25 mouse cellular contexts compared by ENCODE assay signal in the genomic region with DNA sequence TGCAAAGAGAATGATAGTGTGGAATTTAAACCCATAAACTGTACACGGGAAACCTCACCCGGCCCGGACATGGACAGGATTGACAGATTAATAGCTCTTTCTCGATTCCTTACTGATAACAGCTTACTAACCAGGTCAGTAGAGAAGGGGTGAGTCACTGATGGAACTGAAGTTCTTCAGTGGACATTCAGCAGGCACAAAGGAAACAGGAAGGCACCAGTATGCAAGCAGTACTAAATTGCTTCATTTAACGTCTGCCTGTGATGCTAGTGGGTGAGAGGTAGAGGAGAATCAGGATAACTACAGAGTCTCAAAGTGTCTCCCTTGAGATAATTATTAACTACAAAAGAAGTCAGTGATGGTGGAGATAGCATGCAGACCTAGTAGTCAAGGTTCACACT. TPM values are rescaled to one million over a fixed set of nuclear protein-coding genes. Genes with fewer than 3 reads are reported as not detected.
DNase-seq lines count a peak whose midpoint lies in the region; ATAC-seq and TF ChIP-seq lines count a peak whose summit lies in the region.
"Had no signal": no experiment of that assay in that cellular context is flagged by ENCODE, and none has a peak within 500 bp of the region (broad histone marks: within the 10 kb centered on the region; RNA-seq: fewer than 3 reads in every experiment).

No protein-coding gene starts in this region.

- ATAC-seq in kidney, postnatal 0 days (replicated peaks; ENCODE audit: low FRiP score, low read depth), result no peak
- peak; percentile 66 for ATAC-seq in intestine, embryonic 16.5 days
- ATAC-seq: forebrain, embryonic 14.5 days; midbrain, embryonic 13.5 days; Patski had no signal

- no peak overlapping the region for H3K9ac ChIP-seq in kidney, postnatal 0 days (ENCODE audit: low read depth, low read length)
- no peak overlapping the region for H3K9ac ChIP-seq in intestine, embryonic 16.5 days (ENCODE audit: low read depth, low read length)
- H3K9ac ChIP-seq: embryonic facial prominence, embryonic 12.5 days; hindbrain, embryonic 14.5 days; limb, embryonic 13.5 days; midbrain, embryonic 13.5 days had no signal

- peak overlapping the region; percentile 90; the same call in 1 of the 2 replicates for H3K27ac ChIP-seq in gastrocnemius, adult 2 months
- H3K27ac ChIP-seq in kidney, postnatal 0 days, result 0 out of 2 replicates have a peak overlapping the region, but pooled peaks have one; percentile 4
- no peak overlapping the region for H3K27ac ChIP-seq in intestine, embryonic 16.5 days (ENCODE audit: low read length)
- H3K27ac ChIP-seq: embryonic facial prominence, embryonic 12.5 days; hindbrain, embryonic 14.5 days; layer of hippocampus, adult 2 months; left cerebral cortex, adult 2 months; limb, embryonic 13.5 days; macrophage; midbrain, embryonic 13.5 days; neural tube, embryonic 13.5 days had no signal

- H3K4me3 ChIP-seq in gastrocnemius, adult 2 months, result no peak overlapping the region
- H3K4me3 ChIP-seq in kidney, postnatal 0 days (replicated peaks; ENCODE audit: low read depth, low read length), result no peak overlapping the region
- no peak overlapping the region for H3K4me3 ChIP-seq in intestine, embryonic 16.5 days (ENCODE audit: low read length)
- H3K4me3 ChIP-seq: embryonic facial prominence, embryonic 12.5 days; layer of hippocampus, adult 2 months; left cerebral cortex, adult 2 months; limb, embryonic 13.5 days; midbrain, embryonic 13.5 days; neural tube, embryonic 13.5 days had no signal

- H3K36me3 ChIP-seq in kidney, postnatal 0 days (ENCODE audit: insufficient read depth, low read length), result no peaks in the 10 kb centered on the region; the same call in 1 of the 2 replicates
- 0 out of 2 replicates have a peak, but pooled peaks cover 2% of the 10 kb centered on the region for H3K36me3 ChIP-seq in intestine, embryonic 16.5 days (ENCODE audit: control insufficient read depth, insufficient read depth, low read length)

- H3K27me3 ChIP-seq in kidney, postnatal 0 days (ENCODE audit: insufficient read depth, low read length), result no peaks in the 10 kb centered on the region
- H3K27me3 ChIP-seq in intestine, embryonic 16.5 days (replicated peaks; ENCODE audit: control insufficient read depth, insufficient read depth, low read length), result no peaks in the 10 kb centered on the region
- H3K27me3 ChIP-seq: embryonic facial prominence, embryonic 12.5 days; limb, embryonic 13.5 days; midbrain, embryonic 13.5 days; neural tube, embryonic 13.5 days; Patski had no signal

- no peak overlapping the region for H3K4me2 ChIP-seq in kidney, postnatal 0 days (ENCODE audit: low read length)
- H3K4me2 ChIP-seq in intestine, embryonic 16.5 days (ENCODE audit: low read depth, low read length), result no peak overlapping the region
- H3K4me2 ChIP-seq: embryonic facial prominence, embryonic 12.5 days; hindbrain, embryonic 14.5 days; midbrain, embryonic 13.5 days; neural tube, embryonic 13.5 days had no signal

- no peak for DNase-seq in gastrocnemius, adult 2 months
- no peak for DNase-seq in gastrocnemius, adult 18-20 months (ENCODE audit: low spot score)
- no peak for DNase-seq in kidney, postnatal 0 days (ENCODE audit: low spot score)
- no peak for DNase-seq in kidney, postnatal 25 days
- DNase-seq in 416B (ENCODE audit: low read depth), result peak; percentile 76
- no peak for DNase-seq in spleen, postnatal 10 days (ENCODE audit: low spot score in 2 of 2)
- no peak for DNase-seq in cerebellum, postnatal 10 days
- DNase-seq: adrenal gland, postnatal 10 days; cerebellum, adult 8-10 months; embryo, embryonic 11 days; gastrocnemius, postnatal 36 days; lung, adult 2 months; lung, postnatal 10 days had no signal

- H3K4me1 ChIP-seq in kidney, postnatal 0 days (replicated peaks; ENCODE audit: insufficient read depth, low read length), result peaks cover 16% of the 10 kb centered on the region
- peaks cover 28% of the 10 kb centered on the region for H3K4me1 ChIP-seq in intestine, embryonic 16.5 days (ENCODE audit: control insufficient read depth, insufficient read depth, low read length)

- TF ChIP-seq CTCF in gastrocnemius, adult 2 months (IDR thresholded peaks at IDR 0.05), result no peak
- TF ChIP-seq CTCF in kidney, postnatal 0 days (IDR thresholded peaks at IDR 0.05; ENCODE audit: low read depth), result no peak

- WGBS in kidney, postnatal 0 days, result 32% methylated on average over 5 of the region's 5 CpGs
- 40% methylated on average over 5 of the region's 5 CpGs for WGBS in intestine, embryonic 16.5 days

- intact Hi-C loops in gastrocnemius, adult 2 months (cut with DNase I), result loop anchor here (5.0 kb wide), 1 partner anchor 188 kb away; no protein-coding TSS in a partner anchor

- no peaks in the 10 kb centered on the region for H3K9me3 ChIP-seq in kidney, postnatal 0 days (replicated peaks; ENCODE audit: low read length)
- H3K9me3 ChIP-seq in intestine, embryonic 16.5 days (ENCODE audit: control insufficient read depth, low read length), result no peaks in the 10 kb centered on the region
- H3K9me3 ChIP-seq: embryonic facial prominence, embryonic 12.5 days; G1E; limb, embryonic 13.5 days; midbrain, embryonic 13.5 days; neural tube, embryonic 13.5 days had no signal

RNA-seq across cellular contexts. Expression of a gene that starts 7.9 kb away (rescaled TPM):
- total RNA-seq in gastrocnemius, adult 2 months (2021), result 100 to 1,000 TPM; 115 to 138 TPM
- 100 to 1,000 TPM; 124 to 126 TPM for total RNA-seq in gastrocnemius, adult 18-20 months (2021)
- polyA plus RNA-seq in kidney, postnatal 0 days (2015; fragmentation: Nextera tagmentation; extraction: Ambion mirVana), result 54.7 and 55.2 TPM in 2 replicates
- polyA plus RNA-seq in intestine, embryonic 16.5 days (2015; fragmentation: Nextera tagmentation; extraction: Ambion mirVana), result 30.5 and 32.8 TPM in 2 replicates

RNA-seq across cellular contexts. Expression of a gene that starts 9.0 kb away (rescaled TPM):
- 10 to 100 TPM; 56.6 to 66.2 TPM for total RNA-seq in gastrocnemius, adult 2 months (2021)
- 10 to 100 TPM; 46.9 to 55.6 TPM for total RNA-seq in gastrocnemius, adult 18-20 months (2021)
- 89.4 and 92.5 TPM in 2 replicates for polyA plus RNA-seq in kidney, postnatal 0 days (2015; fragmentation: Nextera tagmentation; extraction: Ambion mirVana)
- 153 and 163 TPM in 2 replicates for polyA plus RNA-seq in intestine, embryonic 16.5 days (2015; fragmentation: Nextera tagmentation; extraction: Ambion mirVana)
